Mouse (Mus musculus) monocyte, adult 5-6 weeks (primary cell): ENCODE measurements around the gene Cbx2. TPM values are rescaled to one million over a fixed set of nuclear protein-coding genes. Genes with fewer than 3 reads are reported as not detected.

ENCODE experiments used
- ATAC-seq: fragments of 153-309, 156-312 bp; replicated peaks from 2 replicates; pipeline ENCODE4 v1.8.0; 2017; ENCODE audit warnings: mild to moderate bottlenecking; ENCODE audit not compliant: low TSS enrichment, insufficient number of reproducible peaks, severe bottlenecking, poor library complexity, low FRiP score
- total RNA-seq: library from RNA; stranded (forward); fragments of 200-1000, 200-491, 200-594 nt; gene quantifications from 3 replicates; pipeline ENCODE4 v1.2.3, GENCODE M21; 2017

The Cbx2 gene
- total RNA-seq, 1 experiment from 2014 or later, result 2.2 TPM

DNA sequence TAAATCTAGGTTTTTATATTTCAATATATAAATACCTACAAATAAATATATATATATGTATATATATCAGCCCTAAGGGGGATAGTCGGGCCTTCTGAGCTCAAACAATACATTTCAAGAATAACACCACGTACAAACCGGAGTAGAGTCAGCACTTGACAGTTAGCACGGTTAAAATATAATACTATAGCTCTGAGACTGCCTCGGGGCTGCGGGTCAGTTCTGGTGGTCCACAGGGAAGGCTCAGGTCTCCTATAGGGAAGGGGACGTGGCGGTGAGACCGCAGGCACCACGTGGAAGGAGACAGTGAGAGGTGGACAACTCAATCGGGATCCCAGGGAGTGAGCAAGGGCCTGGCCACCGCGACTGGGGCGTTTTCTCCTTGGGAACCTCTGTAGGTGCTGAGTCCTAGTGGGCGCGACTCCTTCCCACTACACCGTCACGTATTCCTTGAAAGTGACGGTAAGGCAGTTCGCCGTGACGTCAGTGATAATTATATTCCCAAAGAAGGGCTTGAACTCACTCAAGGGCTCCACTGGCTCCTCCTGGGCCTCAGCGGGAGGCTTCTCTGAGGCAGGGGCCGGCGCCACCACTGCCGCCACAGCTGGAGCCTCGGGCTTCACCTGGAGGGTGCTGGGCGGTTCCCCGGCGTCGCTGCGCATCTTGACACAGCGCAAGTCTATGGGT is 57.8 kb downstream of the Cbx2 start:
- ATAC-seq, result no peak

Other genes starting within 250 kb of the Cbx2 start
- not detected in 3 replicates for gene Rbfox3, start 111.4 kb upstream of the Cbx2 start, total RNA-seq
- gene Enpp7, start 34.8 kb upstream of the Cbx2 start, total RNA-seq, result not detected in 3 replicates
- gene Cbx8, start 18.0 kb downstream of the Cbx2 start, total RNA-seq, result 2.7 to 7.3 TPM (median 4.7 TPM) in 3 replicates
- gene Cbx4, start 63.3 kb downstream of the Cbx2 start, total RNA-seq, result 35.2 to 45.8 TPM (median 42.2 TPM) in 3 replicates
- 0.21 to 0.86 TPM (median 0.49 TPM) in 3 replicates for gene Tbc1d16, start 205.5 kb downstream of the Cbx2 start, total RNA-seq
- 0.96 to 2.3 TPM (median 1.8 TPM) in 3 replicates for gene Ccdc40, start 205.6 kb downstream of the Cbx2 start, total RNA-seq
- gene Gaa, start 244.9 kb downstream of the Cbx2 start, total RNA-seq, result 8.7 to 20.4 TPM (median 12.8 TPM) in 3 replicates